Mouse (Mus musculus) brain, embryonic 14.5 days (tissue): ENCODE results near the gene Rhou. TPM values are rescaled to one million over a fixed set of nuclear protein-coding genes. Genes with fewer than 3 reads are reported as not detected.
A peak's percentile ranks its signal among the peaks of the same experiment; 100 is the strongest.
"Not testable (repeated sequence)": the region's sequence is repeated elsewhere in the genome, so short reads cannot be mapped to it uniquely, and the experiment has no call there.

ENCODE experiments used
- DNase-seq: peaks from one replicate; pipeline ENCODE4 v3.0.0-alpha.2; 2011; ENCODE audit warnings: low read depth
- CTCF ChIP-seq: fragments of 200-500 bp; IDR thresholded peaks from 2 replicates; pipeline ENCODE4 v1.5.1; 2012; ENCODE audit warnings: inconsistent platforms, mild to moderate bottlenecking, moderate library complexity, borderline replicate concordance; ENCODE audit not compliant: insufficient read depth, insufficient read length; ENCODE audit errors: extremely low read depth
- POLR2A ChIP-seq: fragments of 200-500 bp; IDR thresholded peaks from 2 replicates; pipeline ENCODE4 v1.6.1; 2012; ENCODE audit warnings: mild to moderate bottlenecking, inconsistent platforms, borderline replicate concordance; ENCODE audit not compliant: poor library complexity, insufficient read depth, insufficient read length, severe bottlenecking; ENCODE audit errors: extremely low read depth
- polyA plus RNA-seq: library from polyadenylated mRNA; depleted of rRNA; stranded (reverse); fragments of >200 nt; gene quantifications from 2 replicates; pipeline ENCODE4 v1.2.3, GENCODE M21; 2012; rRNA removed

Rhou gene
- 20.9 and 30.1 TPM in 2 replicates for polyA plus RNA-seq

DNA sequence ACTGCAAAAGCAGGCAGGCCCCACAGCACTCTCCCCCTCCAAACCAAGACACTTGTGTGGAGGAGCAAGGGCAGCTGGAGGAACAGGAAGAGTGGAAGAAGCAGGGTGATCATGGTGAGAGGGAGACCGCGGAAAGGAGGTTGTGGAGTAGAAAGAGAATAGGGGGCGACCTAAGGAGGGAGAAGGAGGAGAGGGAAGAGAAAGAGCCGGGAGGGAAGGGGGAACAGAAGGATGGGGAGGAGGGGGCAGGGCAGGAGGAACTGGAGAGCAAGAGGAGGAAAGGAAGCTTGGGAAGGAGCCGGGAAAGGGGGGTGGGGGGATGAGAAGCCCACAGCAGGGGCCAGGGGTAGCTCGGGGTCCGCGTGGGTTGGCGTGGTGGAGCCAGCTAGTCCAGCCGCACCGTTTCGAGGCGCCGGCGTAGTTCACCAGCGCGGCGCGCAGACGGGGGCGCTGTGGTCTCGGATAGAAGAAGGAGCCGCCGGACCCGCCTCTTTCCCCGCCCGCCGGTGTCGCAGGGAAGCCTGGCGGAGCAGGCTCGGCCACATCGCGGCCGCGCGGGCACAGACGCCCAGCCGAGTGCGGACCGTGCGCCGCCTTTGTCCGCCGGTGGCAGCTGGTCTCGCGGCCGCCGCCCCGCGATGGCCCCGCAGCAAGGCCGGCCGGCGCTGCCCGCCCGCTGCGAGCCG lies at the start of gene Rhou:
Gene Rhou (plus strand): TSS at position 622 of the 686 bp plus-strand sequence.
- peak; percentile 96 for DNase-seq
- peak; percentile 98 for TF ChIP-seq POLR2A
- TF ChIP-seq CTCF: peak; percentile 62

DNA sequence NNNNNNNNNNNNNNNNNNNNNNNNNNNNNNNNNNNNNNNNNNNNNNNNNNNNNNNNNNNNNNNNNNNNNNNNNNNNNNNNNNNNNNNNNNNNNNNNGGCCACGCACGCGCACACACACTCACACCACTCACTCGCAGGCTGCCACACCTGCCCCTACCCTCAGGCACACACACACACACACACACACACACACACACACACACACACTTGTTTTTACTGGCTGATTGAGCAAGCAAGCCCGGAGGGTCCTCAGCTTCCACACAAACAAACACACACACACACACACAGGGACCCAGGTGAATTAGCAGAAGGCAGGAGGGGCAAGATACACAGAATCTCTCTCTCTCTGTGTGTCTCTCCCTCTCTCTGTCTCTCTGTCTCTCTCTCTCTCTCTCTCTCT lies 41.1 kb upstream of the Rhou start:
- not testable (repeated sequence) for DNase-seq

DNA sequence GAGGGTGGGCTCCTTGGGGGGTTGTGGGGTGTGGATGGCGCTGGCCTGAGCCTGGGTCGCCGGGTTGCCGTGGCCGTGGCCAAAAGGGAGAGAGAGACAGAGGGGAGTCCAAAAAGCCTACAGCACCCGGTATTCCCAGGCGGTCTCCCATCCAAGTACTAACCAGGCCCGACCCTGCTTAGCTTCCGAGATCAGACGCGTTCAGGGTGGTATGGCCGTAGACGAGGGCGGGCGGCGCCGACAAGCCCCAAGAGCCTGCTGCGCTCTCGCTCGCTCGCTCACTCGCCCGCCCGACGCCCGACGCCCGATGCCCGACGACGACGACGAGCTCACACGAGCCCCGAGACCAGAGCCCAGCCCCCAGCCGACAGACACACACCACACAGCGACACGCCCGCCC lies 30.2 kb upstream of the Rhou start:
- DNase-seq: not testable (repeated sequence)

DNA sequence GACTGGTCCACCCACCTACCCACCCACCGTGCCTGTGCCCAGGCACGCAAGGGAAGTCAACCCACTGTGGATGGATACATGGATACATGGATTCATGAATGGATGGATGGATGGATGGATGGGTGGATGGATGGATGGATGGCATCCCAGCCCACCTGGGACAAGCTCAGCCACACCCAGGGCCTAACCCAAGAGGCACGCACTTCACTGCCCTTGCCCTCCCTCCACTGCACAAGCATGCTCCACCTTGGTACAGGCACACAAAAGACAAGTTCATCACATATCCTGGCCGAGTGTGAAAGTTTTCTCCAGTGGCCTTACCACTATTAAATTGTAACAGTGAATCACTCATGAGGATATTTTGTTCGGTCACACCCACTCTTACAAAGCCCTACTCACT lies 29.5 kb upstream of the Rhou start:
- no peak for DNase-seq
- TF ChIP-seq POLR2A: no peak
- TF ChIP-seq CTCF: no peak

DNA sequence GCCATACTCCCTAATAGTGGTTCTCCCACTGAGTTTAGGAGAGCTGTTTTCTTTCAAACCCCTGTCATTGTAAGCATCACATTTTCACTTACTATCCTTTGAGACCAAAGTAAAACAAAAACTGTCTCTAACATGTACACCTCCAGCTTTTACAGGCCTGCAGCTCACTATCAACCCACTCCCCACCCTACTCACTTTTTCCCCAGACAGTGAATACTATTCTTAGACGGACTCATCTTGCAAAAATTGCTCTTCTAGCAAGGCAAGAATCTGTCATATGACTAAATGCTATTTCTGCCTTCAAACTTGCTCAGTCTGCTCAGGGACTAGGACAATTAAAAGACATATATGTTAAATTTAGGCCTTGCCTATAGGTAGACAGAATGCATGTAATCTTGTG lies 29.0 kb upstream of the Rhou start:
- TF ChIP-seq CTCF: no peak
- TF ChIP-seq POLR2A: no peak
- DNase-seq: no peak

DNA sequence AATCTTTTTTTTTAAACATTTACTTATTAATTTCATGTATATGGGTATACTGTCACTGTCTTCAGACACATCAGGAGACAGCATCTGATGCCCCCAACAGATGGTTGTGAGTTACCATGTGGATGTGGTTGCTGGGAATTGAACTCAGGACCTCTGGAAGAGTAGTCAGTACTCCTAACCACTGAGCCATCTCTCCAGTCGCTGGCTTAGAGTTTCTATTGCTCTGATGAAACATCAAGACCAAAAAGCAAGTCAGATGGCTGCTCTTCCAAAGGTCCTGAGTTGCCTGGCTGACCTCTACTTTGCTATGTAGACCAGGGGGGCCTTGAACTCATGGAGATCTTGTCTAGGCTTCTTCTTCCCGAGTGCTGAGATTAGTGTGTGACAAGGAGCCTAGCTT lies 28.0 kb upstream of the Rhou start:
- TF ChIP-seq POLR2A (no peak), CTCF (no peak)
- DNase-seq: no peak

DNA sequence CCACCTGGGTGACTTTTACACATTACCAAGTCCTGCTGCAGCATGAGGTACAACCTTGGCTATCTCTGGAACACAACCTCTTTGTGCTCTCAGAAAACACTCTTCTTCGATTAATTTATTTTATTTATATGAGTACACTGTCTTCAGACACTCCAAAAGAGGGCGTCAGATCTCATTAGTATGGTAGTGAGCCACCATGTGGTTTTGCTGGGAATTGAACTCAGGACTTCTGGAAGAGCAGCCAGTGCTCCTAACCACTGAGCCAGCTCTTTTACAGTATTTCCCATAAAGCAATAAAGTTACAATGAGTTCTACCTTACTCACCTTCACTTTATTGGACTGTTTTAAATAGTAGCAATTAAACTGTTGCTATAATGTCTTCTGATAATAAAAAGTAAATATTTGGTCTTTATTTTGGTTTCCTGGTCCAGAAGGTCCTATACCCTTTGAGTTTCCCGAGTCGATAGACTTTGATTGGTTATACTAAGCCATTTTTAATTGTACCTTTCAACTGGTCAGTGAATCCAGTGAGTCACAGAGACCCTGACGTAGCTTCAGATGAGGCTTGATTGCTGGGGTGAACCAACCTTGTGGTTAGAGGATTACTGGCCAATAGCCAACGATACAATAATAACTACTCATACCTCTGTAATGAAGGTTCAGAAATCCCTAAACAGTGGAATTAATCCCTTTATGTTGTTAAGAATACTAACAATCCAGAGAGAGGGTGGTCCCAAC lies 26.1 kb upstream of the Rhou start:
- no peak for DNase-seq

DNA sequence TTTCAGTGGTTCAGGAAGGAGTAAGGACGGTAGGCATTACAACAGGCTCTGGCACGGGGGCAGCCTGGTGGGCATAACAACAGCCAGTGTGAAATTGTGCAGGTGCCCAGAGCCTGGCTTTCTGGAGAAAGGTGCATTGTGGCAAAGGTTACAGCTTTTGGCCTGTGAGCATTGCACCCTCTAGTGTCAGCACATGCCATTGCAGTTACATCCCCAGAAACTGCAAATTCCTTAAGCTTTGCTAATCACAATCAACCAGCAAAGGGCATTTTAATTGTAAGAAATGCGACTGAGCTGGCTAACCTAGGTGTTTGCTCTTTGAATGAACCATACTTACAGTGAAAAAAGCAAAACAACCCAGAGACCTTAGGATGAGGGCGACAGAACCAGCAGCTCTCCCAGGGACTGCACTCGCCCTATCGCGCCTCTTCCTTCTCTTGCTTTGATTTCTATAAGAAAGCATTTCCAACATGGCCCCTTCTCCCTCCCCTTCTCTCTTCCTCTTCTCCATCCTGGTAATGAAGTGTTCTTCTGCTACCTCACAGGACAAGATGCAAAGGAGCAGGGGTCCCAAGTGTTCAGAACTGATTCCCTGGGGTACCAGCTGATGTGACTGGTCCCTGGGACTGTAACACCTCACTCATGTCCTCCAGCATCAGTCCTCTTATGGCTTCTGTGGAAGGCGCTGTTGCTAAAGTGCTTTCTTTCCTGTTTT lies 25.3 kb upstream of the Rhou start:
- TF ChIP-seq POLR2A: no peak
- peak; percentile 82 for TF ChIP-seq CTCF
- DNase-seq: peak; percentile 73

More for the DNA sequence above, 26.1 kb upstream of the Rhou start:
- TF ChIP-seq CTCF: no peak
- TF ChIP-seq POLR2A: no peak

DNA sequence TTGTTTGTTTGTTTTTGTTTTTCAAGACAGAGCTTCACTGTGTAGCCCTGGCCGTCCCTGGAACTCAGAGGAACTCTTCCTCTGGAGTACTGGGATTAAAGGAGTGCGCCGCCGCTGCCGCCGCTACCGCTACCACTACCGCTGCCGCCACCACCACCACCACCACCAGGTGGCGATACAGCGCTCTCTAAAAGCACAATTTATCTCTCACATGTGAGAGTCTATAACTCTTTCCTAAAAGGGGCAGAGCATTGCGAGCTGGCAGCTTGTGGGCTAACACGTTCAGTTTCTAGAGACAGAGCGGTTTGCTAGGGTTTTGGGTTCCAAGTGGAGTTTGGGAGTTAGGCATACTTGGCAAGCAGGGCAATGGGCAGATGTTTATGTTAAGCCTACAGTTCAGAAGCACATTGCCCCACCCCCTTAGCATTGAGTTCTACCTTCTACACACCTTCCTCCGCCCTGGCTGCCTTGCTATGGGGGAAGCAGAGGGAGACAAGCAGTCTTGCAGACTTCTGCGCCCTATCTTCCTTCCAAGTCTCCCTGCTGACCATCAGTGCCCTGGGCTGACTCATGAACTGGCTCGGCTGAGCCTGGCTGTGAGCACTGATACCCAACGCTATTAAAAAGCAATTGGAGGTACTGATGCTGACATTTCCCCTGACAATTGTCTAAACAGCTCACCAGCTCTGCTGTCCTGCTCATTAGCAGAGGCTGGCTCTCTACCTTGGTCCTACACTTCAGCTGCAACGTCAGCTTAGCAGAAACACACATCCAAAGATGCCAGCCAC lies 24.6 kb upstream of the Rhou start:
- peak; percentile 85 for DNase-seq
- TF ChIP-seq POLR2A (no peak), CTCF (peak; percentile 88)

DNA sequence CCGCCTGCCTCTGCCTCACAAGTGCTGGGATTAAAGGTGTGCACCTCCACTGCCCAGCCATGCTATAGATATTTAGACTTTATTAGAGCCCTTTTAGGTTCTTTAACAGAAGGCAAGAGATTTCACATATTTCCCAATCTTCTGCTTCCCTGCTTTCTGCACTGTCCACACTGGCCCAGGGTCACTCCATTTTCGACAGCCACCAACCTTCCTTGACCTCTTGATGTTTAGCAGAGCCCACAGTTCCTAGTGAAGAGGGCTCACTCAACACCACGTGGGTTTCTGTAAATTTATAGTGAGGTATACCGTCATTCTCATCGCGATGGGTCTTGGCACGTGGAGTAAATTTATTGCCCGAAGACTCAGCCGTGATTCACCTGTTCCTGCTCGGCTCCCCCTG lies 23.7 kb upstream of the Rhou start:
- TF ChIP-seq POLR2A (no peak), CTCF (no peak)
- no peak for DNase-seq

DNA sequence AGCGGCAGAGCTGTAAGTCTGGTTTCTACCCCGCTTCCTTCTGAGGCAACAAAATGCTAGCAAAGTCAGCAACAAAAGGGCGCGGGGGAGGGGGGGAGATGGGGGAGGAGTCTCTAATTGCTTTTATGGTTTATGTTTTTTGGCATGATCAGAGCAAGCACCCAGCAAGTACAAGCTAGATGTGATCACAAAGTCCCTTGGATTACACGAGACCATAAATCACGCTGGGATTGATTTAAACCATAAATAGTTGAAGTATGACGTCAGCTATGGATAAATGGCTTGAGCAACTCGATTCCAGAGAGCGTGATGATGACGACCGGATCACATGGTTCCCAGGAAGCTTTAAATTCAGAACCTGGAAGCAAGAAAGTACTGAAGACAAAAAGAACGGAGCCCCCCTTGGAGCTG lies 22.9 kb upstream of the Rhou start:
- TF ChIP-seq CTCF (no peak), POLR2A (no peak)
- DNase-seq: peak; percentile 28

DNA sequence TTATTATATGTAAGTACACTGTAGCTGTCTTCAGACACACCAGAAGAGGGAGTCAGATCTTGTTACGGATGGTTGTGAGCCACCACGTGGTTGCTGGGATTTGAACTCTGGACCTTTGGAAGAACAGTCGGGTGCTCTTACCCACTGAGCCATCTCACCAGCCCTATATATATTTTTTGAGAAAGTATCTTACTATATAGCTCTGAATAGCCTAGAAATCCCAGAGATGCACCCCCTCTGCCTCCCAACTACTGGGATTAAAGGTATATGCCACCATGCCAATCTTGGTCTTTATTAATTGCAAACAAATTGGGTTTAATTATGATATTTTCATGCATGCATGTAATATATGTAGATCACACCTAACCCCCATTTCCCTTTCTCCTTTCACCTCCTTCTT lies 22.0 kb upstream of the Rhou start:
- not testable (repeated sequence) for DNase-seq

DNA sequence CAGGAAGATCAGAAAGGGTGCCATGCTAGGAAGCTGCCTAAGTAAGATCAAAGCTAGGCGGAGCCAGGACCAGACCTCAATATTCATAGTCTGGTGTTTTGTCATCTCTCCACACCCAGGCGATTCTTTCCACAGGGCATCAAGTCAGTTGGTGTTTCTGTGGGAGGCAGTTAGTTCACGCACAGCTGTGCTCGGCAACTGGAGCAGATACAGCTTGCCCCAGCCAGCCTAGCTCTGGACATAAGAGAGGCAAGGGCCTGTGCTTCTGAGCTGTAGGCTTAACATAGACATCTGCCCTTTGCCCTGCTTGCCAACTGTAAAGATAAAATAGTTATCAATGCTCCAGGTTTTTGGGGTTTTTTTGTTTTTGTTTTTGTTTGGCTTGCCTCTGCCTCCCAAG lies 21.5 kb upstream of the Rhou start:
- DNase-seq: no peak
- TF ChIP-seq CTCF (no peak), POLR2A (no peak)
